Mouse (Mus musculus): ENCODE results near the gene Ago3. TPM values are rescaled to one million over a fixed set of nuclear protein-coding genes. Genes with fewer than 3 reads are reported as not detected.

Gene Ago3
- total and polyA plus RNA-seq, 3 experiments: 7.3 to 7.9 TPM; not detected in 1

DNA sequence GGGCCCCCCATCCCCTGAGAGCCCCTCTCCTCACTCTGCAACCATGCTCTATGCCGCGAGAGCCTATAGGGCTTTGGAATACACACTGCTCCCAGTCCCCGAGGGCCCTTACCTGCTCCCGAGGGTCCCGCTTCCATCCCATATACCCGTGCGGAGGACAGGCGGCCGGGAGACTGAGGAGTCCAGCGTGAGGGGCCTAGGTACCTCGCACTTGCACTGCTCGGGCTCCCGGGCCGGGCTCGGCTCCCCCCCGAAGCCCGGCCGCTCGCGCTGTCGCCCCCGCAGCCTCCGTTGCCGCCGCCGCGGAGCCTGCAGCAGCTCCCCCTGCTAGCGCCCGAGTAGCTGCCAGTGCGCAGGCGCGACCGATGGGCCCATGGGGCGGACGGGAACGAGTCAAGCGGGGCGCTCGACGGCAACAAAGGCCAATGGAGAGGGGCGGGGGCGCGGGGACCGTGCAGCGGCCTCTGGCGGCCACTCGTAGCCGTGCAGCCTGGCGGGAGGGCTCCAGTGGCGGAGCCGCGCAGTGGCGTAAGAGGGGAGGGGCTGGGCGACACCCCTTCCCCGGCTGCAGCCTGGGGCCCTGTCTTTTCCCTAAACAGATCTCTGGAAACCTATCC is 39.0 kb upstream of the Ago3 start, which contains the start of gene Ago1 (continued):
- no peak for TF ChIP-seq CHD2 (IDR thresholded peaks at IDR 0.05; ENCODE audit: low read length)
- TF ChIP-seq CTCF (IDR thresholded peaks at IDR 0.05 in 2 of 3, conservative IDR thresholded peaks at IDR 0.05 in 1 of 3; ENCODE audit: control insufficient read depth in 1 of 3, insufficient read depth in 1 of 3, low read depth in 2 of 3, low read length in 3 of 3, poor library complexity in 1 of 3, severe bottlenecking in 1 of 3): peak in 2 of 3 experiments; percentile 95 to 98; a peak in 5 of 6 replicates
- no peak for TF ChIP-seq POLR2AphosphoS2 (IDR thresholded peaks at IDR 0.05; ENCODE audit: low read length)
- no peak for TF ChIP-seq GATA1 (IDR thresholded peaks at IDR 0.05; ENCODE audit: low read depth, low read length)
- peak; percentile 69; the same call in 1 of the 2 replicates for TF ChIP-seq HCFC1 (IDR thresholded peaks at IDR 0.05; ENCODE audit: low read depth, low read length)
- no peak for TF ChIP-seq ZKSCAN1 (IDR thresholded peaks at IDR 0.05; ENCODE audit: low read depth, low read length)
- peak; percentile 41; the same call in 1 of the 2 replicates for TF ChIP-seq TCF12 (IDR thresholded peaks at IDR 0.05; ENCODE audit: low read depth, low read length)
- TF ChIP-seq NELFE (IDR thresholded peaks at IDR 0.05; ENCODE audit: low read depth, low read length): peak; percentile 56
- no peak for TF ChIP-seq BHLHE40 (IDR thresholded peaks at IDR 0.05; ENCODE audit: borderline replicate concordance, low read depth, low read length)
- peak; percentile 75 for TF ChIP-seq SIN3A (IDR thresholded peaks at IDR 0.05; ENCODE audit: low read length)
- no peak for TF ChIP-seq RCOR1 (IDR thresholded peaks at IDR 0.05; ENCODE audit: low read depth, low read length)
- no peak for TF ChIP-seq TBP (IDR thresholded peaks at IDR 0.05; ENCODE audit: low read depth, low read length)
- no peak for TF ChIP-seq USF1 (IDR thresholded peaks at IDR 0.05; ENCODE audit: low read depth, low read length)
- TF ChIP-seq GABPA (IDR thresholded peaks at IDR 0.05; ENCODE audit: low read depth, low read length): no peak
- no peak for TF ChIP-seq MYC (IDR thresholded peaks at IDR 0.05; ENCODE audit: low read depth, low read length)
- TF ChIP-seq E2F4 (IDR thresholded peaks at IDR 0.05; ENCODE audit: borderline replicate concordance, low read depth, low read length): no peak

- Histone ChIP-seq H3K79me2 (ENCODE audit: control insufficient read depth, insufficient read depth, low read length, poor library complexity) (peaks cover 11% of the 10 kb centered on the region), H3K27ac (ENCODE audit: control insufficient read depth, low read depth, low read length) (peak overlapping the region; percentile 85), H3K36me3 (ENCODE audit: control insufficient read depth in 1 of 2, insufficient read depth in 2 of 2, low read length in 2 of 2) (peaks cover 0 to 11% of the 10 kb centered on the region in 2 experiments; a peak in 2 of 4 replicates), H3K27me3 (ENCODE audit: control insufficient read depth in 1 of 2, insufficient read depth in 2 of 2, low read length in 2 of 2) (no peaks in the 10 kb centered on the region), H3K9ac (ENCODE audit: control insufficient read depth, low read depth, low read length, poor library complexity, severe bottlenecking) (peak overlapping the region; percentile 83), H3K9me3 (replicated peaks; ENCODE audit: insufficient read depth, low read length) (no peaks in the 10 kb centered on the region), H3K4me3 (ENCODE audit: control insufficient read depth in 1 of 2, insufficient read depth in 1 of 2, low read depth in 2 of 2, low read length in 2 of 2) (peak overlapping the region; percentile 69 to 93), H3K4me1 (ENCODE audit: control insufficient read depth in 1 of 2, insufficient read depth in 2 of 2, low read length in 2 of 2) (peaks cover 0 to 23% of the 10 kb centered on the region in 2 experiments)
- no peak for TF ChIP-seq MYB (IDR thresholded peaks at IDR 0.05; ENCODE audit: low read depth, low read length)
- 0 out of 2 replicates have a peak, but pooled peaks have one; percentile 21 for TF ChIP-seq ELF1 (IDR thresholded peaks at IDR 0.05; ENCODE audit: low read depth, low read length)
- no peak for TF ChIP-seq UBTF (IDR thresholded peaks at IDR 0.05; ENCODE audit: borderline replicate concordance, insufficient read depth, low read depth, low read length)
- 0 out of 2 replicates have a peak, but pooled peaks have one; percentile 1 for TF ChIP-seq SIN3A (IDR thresholded peaks at IDR 0.05; ENCODE audit: low read length)
- TF ChIP-seq NELFE (IDR thresholded peaks at IDR 0.05; ENCODE audit: low read depth, low read length): no peak
- TF ChIP-seq CHD1 (IDR thresholded peaks at IDR 0.05; ENCODE audit: low read depth, low read length): no peak
- peak; percentile 29; the same call in 1 of the 2 replicates for TF ChIP-seq MAZ (IDR thresholded peaks at IDR 0.05; ENCODE audit: low read depth, low read length)
- TF ChIP-seq USF1 (IDR thresholded peaks at IDR 0.05; ENCODE audit: low read depth, low read length): 0 out of 2 replicates have a peak, but pooled peaks have one; percentile 5
- 0 out of 2 replicates have a peak, but pooled peaks have one; percentile 33 for TF ChIP-seq MAX (IDR thresholded peaks at IDR 0.05; ENCODE audit: low read length)
- no peak for TF ChIP-seq POLR2A (IDR thresholded peaks at IDR 0.05; ENCODE audit: control insufficient read depth in 1 of 2, insufficient read depth in 1 of 2, low read depth in 1 of 2, low read length in 2 of 2, poor library complexity in 1 of 2)
- TF ChIP-seq RAD21 (IDR thresholded peaks at IDR 0.05; ENCODE audit: low read depth, low read length): no peak
- 0 out of 2 replicates have a peak, but pooled peaks have one; percentile 16 for TF ChIP-seq HCFC1 (IDR thresholded peaks at IDR 0.05; ENCODE audit: low read depth, low read length)
- no peak for TF ChIP-seq E2F4 (IDR thresholded peaks at IDR 0.05; ENCODE audit: borderline replicate concordance, low read depth, low read length)
- TF ChIP-seq NRF1 (IDR thresholded peaks at IDR 0.05; ENCODE audit: insufficient read depth, low read depth, low read length, poor library complexity, severe bottlenecking): peak; percentile 82
- TF ChIP-seq BHLHE40 (IDR thresholded peaks at IDR 0.05; ENCODE audit: borderline replicate concordance, low read depth, low read length): no peak
- no peak for TF ChIP-seq POLR2AphosphoS5 (IDR thresholded peaks at IDR 0.05; ENCODE audit: borderline replicate concordance, low read depth, low read length)
- DNase-seq (ENCODE audit: low read depth, low spot score): peak; percentile 76
Measured at GRCm38 (mm10) chr4:126467721-126468284, 38.4 kb upstream of the Ago3 start.

All from MEL (cell line).